Comparison of ENCODE assay signal across 9 mouse cellular contexts in genomic region chr9:25167458-25168084, GRCm38 (mm10). TPM values are rescaled to one million over a fixed set of nuclear protein-coding genes. Genes with fewer than 3 reads are reported as not detected.
DNase-seq lines count a peak whose midpoint lies in the region; ATAC-seq and TF ChIP-seq lines count a peak whose summit lies in the region.
"Had no signal": no experiment of that assay in that cellular context is flagged by ENCODE, and none has a peak within 500 bp of the region (broad histone marks: within the 10 kb centered on the region; RNA-seq: fewer than 3 reads in every experiment).

No protein-coding gene starts in this region.

- H3K9me3 ChIP-seq in limb, embryonic 10.5 days (replicated peaks) = no peaks in the 10 kb centered on the region
- H3K9me3 ChIP-seq in midbrain, embryonic 15.5 days = no peaks in the 10 kb centered on the region
- no peaks in the 10 kb centered on the region for H3K9me3 ChIP-seq in stomach, embryonic 14.5 days (ENCODE audit: control insufficient read depth, low read depth, low read length)
- H3K9me3 ChIP-seq: embryonic facial prominence, embryonic 13.5 days had no signal

- no peak overlapping the region for H3K27ac ChIP-seq in kidney, adult 2 months (ENCODE audit: insufficient read depth, low read depth, low read length)
- H3K27ac ChIP-seq in limb, embryonic 10.5 days = no peak overlapping the region
- H3K27ac ChIP-seq in midbrain, embryonic 15.5 days = no peak overlapping the region
- no peak overlapping the region for H3K27ac ChIP-seq in stomach, embryonic 14.5 days (ENCODE audit: low read length)
- H3K27ac ChIP-seq: embryonic facial prominence, embryonic 13.5 days had no signal

- no peak overlapping the region for H3K9ac ChIP-seq in midbrain, embryonic 15.5 days
- no peak overlapping the region for H3K9ac ChIP-seq in stomach, embryonic 14.5 days (replicated peaks; ENCODE audit: low read depth, low read length)
- H3K9ac ChIP-seq: embryonic facial prominence, embryonic 13.5 days had no signal

- no peaks in the 10 kb centered on the region for H3K36me3 ChIP-seq in kidney, adult 2 months (ENCODE audit: control insufficient read depth, insufficient read depth, low read length)
- no peaks in the 10 kb centered on the region for H3K36me3 ChIP-seq in limb, embryonic 10.5 days
- no peaks in the 10 kb centered on the region for H3K36me3 ChIP-seq in midbrain, embryonic 15.5 days (replicated peaks)
- H3K36me3 ChIP-seq in stomach, embryonic 14.5 days (ENCODE audit: control insufficient read depth, insufficient read depth, low read length) = no peaks in the 10 kb centered on the region
- H3K36me3 ChIP-seq: embryonic facial prominence, embryonic 13.5 days had no signal

- H3K4me1 ChIP-seq in kidney, adult 2 months (ENCODE audit: control insufficient read depth, insufficient read depth, low read length) = no peaks in the 10 kb centered on the region
- H3K4me1 ChIP-seq in limb, embryonic 10.5 days = no peaks in the 10 kb centered on the region
- H3K4me1 ChIP-seq in midbrain, embryonic 15.5 days = no peaks in the 10 kb centered on the region
- H3K4me1 ChIP-seq in stomach, embryonic 14.5 days (ENCODE audit: control insufficient read depth, insufficient read depth, low read length) = no peaks in the 10 kb centered on the region; the same call in 1 of the 2 replicates
- H3K4me1 ChIP-seq: embryonic facial prominence, embryonic 13.5 days had no signal

- peak; percentile 95 for TF ChIP-seq CTCF in kidney, adult 2 months (conservative IDR thresholded peaks at IDR 0.05; ENCODE audit: insufficient read depth, insufficient read length, low read depth, low read length)

- TF ChIP-seq POLR2A in kidney, adult 2 months (IDR thresholded peaks at IDR 0.05; ENCODE audit: low read depth, low read length) = no peak

- DNase-seq in 3134 (ENCODE audit: extremely low read depth, insufficient read length, low spot score) = peak; percentile 38
- peak; percentile 70 for DNase-seq in R1 (ENCODE audit: low read depth, low spot score)
- peak; percentile 87 for DNase-seq in cerebellum, postnatal 14 days
- peak; percentile 84 for DNase-seq in gastrocnemius, adult 18-20 months (ENCODE audit: low spot score)
- DNase-seq in kidney, adult 2 months = peak; percentile 85
- peak; percentile 60 for DNase-seq in limb, embryonic 10.5 days (ENCODE audit: low spot score)

- no peak overlapping the region for H3K4me3 ChIP-seq in kidney, adult 2 months (ENCODE audit: insufficient read depth, low read depth, low read length)
- no peak overlapping the region for H3K4me3 ChIP-seq in limb, embryonic 10.5 days
- no peak overlapping the region for H3K4me3 ChIP-seq in midbrain, embryonic 15.5 days
- H3K4me3 ChIP-seq in stomach, embryonic 14.5 days (ENCODE audit: low read depth, low read length) = no peak overlapping the region
- H3K4me3 ChIP-seq: embryonic facial prominence, embryonic 13.5 days had no signal

- 33% methylated on average over 6 of the region's 6 CpGs for WGBS in kidney, adult 2 months
- WGBS in limb, embryonic 10.5 days = 32% methylated on average over 6 of the region's 6 CpGs
- WGBS in midbrain, embryonic 15.5 days = 30% methylated on average over 6 of the region's 6 CpGs
- WGBS in stomach, embryonic 14.5 days = 29% methylated on average over 6 of the region's 6 CpGs

- no peaks in the 10 kb centered on the region for H3K27me3 ChIP-seq in kidney, adult 2 months (replicated peaks; ENCODE audit: control insufficient read depth, insufficient read depth, low read length)
- H3K27me3 ChIP-seq in limb, embryonic 10.5 days (ENCODE audit: low read depth, poor library complexity, severe bottlenecking) = no peaks in the 10 kb centered on the region
- no peaks in the 10 kb centered on the region for H3K27me3 ChIP-seq in midbrain, embryonic 15.5 days (replicated peaks)
- H3K27me3 ChIP-seq in stomach, embryonic 14.5 days (ENCODE audit: control insufficient read depth, insufficient read depth, low read length) = no peaks in the 10 kb centered on the region
- H3K27me3 ChIP-seq: embryonic facial prominence, embryonic 13.5 days had no signal

- 0 out of 2 replicates have a peak, but pooled peaks have one; percentile 67 for ATAC-seq in midbrain, embryonic 15.5 days (replicated peaks)
- ATAC-seq in stomach, embryonic 14.5 days (ENCODE audit: insufficient number of reproducible peaks, insufficient read depth, low FRiP score, low read depth) = peak; percentile 56; the same call in 1 of the 2 replicates

- no peak overlapping the region for H3K4me2 ChIP-seq in midbrain, embryonic 15.5 days
- H3K4me2 ChIP-seq in stomach, embryonic 14.5 days (replicated peaks; ENCODE audit: low read depth, low read length) = no peak overlapping the region
- H3K4me2 ChIP-seq: embryonic facial prominence, embryonic 13.5 days had no signal

RNA-seq across cellular contexts. Expression of gene Herpud2, which starts 16.0 kb away (rescaled TPM):
- total RNA-seq in gastrocnemius, adult 18-20 months (2021) = 10 to 100 TPM; 42.9 to 51.3 TPM
- 25.4 and 30.6 TPM in 2 replicates for polyA plus RNA-seq in kidney, adult 2 months (2012; rRNA removed)
- polyA plus RNA-seq in limb, embryonic 10.5 days (2016; fragmentation: Nextera tagmentation; extraction: Ambion mirVana) = 21.0 and 26.0 TPM in 2 replicates
- polyA plus RNA-seq in midbrain, embryonic 15.5 days (2015; fragmentation: Nextera tagmentation; extraction: Ambion mirVana) = 33.6 and 35.8 TPM in 2 replicates
- 32.4 and 34.2 TPM in 2 replicates for polyA plus RNA-seq in stomach, embryonic 14.5 days (2014; fragmentation: Nextera tagmentation; extraction: Ambion mirVana)
